Mouse (Mus musculus) midbrain, embryonic 16.5 days (tissue): ENCODE measurements around the gene Gm3336. TPM values are rescaled to one million over a fixed set of nuclear protein-coding genes. Genes with fewer than 3 reads are reported as not detected.
A peak's percentile ranks its signal among the peaks of the same experiment; 100 is the strongest.

Source experiments
- ATAC-seq: fragments of 200-750 bp; cut with Nextera tagmentation; 2 replicates; pipeline ENCODE4 v1.8.0; 2017; ENCODE audit warnings: moderate TSS enrichment
- H3K27ac ChIP-seq: fragments of 300-500 bp; sonication (generic); 2 replicates; pipeline ENCODE4 v1.5.1; 2014; ENCODE audit warnings: mild to moderate bottlenecking, low read length, mixed read lengths
- H3K27me3 ChIP-seq: fragments of 300-500 bp; sonication (generic); 2 replicates; pipeline ENCODE4 v1.6.1; 2014; ENCODE audit warnings: low read depth, low read length, mixed read lengths; ENCODE audit not compliant: control insufficient read depth, insufficient read depth
- H3K36me3 ChIP-seq: fragments of 300-500 bp; sonication (generic); 2 replicates; pipeline ENCODE4 v1.6.1; 2014; ENCODE audit warnings: mild to moderate bottlenecking, low read length, moderate library complexity, mixed read lengths; ENCODE audit not compliant: control insufficient read depth, insufficient read depth
- H3K4me1 ChIP-seq: fragments of 300-500 bp; sonication (generic); 2 replicates; pipeline ENCODE4 v1.6.1; 2014; ENCODE audit warnings: mild to moderate bottlenecking, low read length, mixed read lengths; ENCODE audit not compliant: control insufficient read depth, insufficient read depth
- H3K4me2 ChIP-seq: fragments of 300-500 bp; sonication (generic); 2 replicates; pipeline ENCODE4 v1.6.1; 2014; ENCODE audit warnings: mild to moderate bottlenecking, low read length, mixed read lengths
- H3K4me3 ChIP-seq: fragments of 300-500 bp; sonication (generic); 2 replicates; pipeline ENCODE4 v1.5.1; 2014; ENCODE audit warnings: low read depth, mild to moderate bottlenecking, low read length, moderate library complexity, mixed read lengths
- H3K9ac ChIP-seq: fragments of 300-500 bp; sonication (generic); 2 replicates; pipeline ENCODE4 v1.6.1; 2014; ENCODE audit warnings: low read depth, low read length, mixed read lengths
- H3K9me3 ChIP-seq: fragments of 300-500 bp; sonication (generic); replicated peaks from 2 replicates; pipeline ENCODE4 v1.6.1; 2014; ENCODE audit warnings: mild to moderate bottlenecking, low read length, mixed read lengths; ENCODE audit not compliant: control insufficient read depth, poor library complexity, severe bottlenecking
- WGBS: fragments of 180-500 bp; shearing (Covaris S2); extraction: QIAGEN DNeasy Blood & Tissue Kit; methylation state at CpG from one replicate; pipeline ENCODE4 v1.1.7; 2014; 5-methylcytosine and 5-hydroxymethylcytosine counted together
- polyA plus RNA-seq: library from polyadenylated mRNA; unstranded; fragments of >200 nt; fragmentation: Nextera tagmentation; extraction: Ambion mirVana; gene quantifications from 2 replicates; pipeline ENCODE4 v1.2.1, GENCODE M21; 2015

The Gm3336 gene
- not detected in 2 replicates for polyA plus RNA-seq

DNA sequence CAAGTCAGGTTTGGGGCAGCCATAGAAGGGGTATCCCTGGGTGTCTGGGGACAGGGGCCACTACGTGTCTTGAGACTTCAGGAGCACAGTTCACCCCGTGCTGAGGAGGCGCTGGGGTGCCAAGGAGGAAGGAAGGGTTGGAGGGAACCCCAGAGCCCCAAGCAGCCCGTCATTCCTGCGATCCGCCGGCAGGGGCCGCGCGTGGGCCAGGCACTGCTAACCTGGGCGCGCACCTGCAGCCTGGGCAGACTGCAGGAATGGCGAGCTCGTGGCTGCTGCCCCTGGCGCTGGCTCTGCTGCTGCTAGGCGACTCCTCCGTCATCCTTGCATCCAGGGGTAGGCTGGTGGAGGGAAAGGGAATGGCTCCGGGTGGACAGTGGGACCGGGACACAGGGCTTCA, at the start of gene Gm3336:
TSS of gene Gm3336 (plus strand) at position 247 of the 400 bp plus-strand sequence.
- no peak within 1 kb of the TSS for H3K27ac ChIP-seq
- no peak within 1 kb of the TSS for H3K4me3 ChIP-seq
- H3K4me1 ChIP-seq = no peaks in the 10 kb centered on the region
- 4% methylated on average over 19 of the region's 19 CpGs for WGBS
- ATAC-seq = 0 out of 2 replicates have a peak, but pooled peaks have one; percentile 13
- H3K4me2 ChIP-seq = no peak within 1 kb of the TSS
- H3K9me3 ChIP-seq = no peaks in the 10 kb centered on the region
- H3K27me3 ChIP-seq = no peaks in the 10 kb centered on the region
- no peaks in the 10 kb centered on the region for H3K36me3 ChIP-seq
- no peak within 1 kb of the TSS for H3K9ac ChIP-seq

DNA sequence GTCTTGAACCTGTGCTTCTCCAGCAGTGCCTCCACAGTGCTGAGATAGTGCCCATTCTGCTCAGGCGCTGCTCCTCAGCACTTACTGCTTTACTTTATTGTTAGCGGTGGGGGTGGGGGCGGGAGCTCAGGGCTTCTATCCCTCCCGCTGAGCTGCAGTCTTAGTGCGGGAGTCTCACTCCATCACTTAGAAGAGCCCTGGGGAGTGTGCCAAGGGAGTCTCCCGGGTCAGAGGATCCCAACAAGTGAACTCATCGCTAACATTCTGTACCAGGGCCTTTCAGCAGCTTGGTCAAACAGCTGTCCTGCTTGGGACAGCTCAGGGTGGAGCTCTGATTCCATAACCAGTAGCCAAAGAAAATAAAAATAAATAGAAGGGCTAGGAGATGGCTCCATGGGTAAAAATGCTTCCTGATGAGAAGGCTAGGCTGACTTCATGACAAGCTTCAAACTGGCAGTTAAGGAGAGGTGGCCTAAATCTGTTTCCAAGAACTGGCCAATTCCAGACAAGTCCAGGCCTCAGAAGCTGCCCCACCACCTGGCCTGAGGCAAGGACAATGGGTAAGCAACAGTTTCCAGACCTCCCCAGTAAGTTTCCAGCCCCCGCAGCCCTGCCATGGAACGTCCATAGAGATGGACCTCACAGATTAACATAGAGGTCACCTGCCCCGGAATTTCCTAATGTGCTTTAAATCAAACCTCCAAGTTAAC, 46.6 kb upstream of the Gm3336 start:
- 58% methylated on average over 10 of the region's 10 CpGs for WGBS
- Histone ChIP-seq H3K9ac (no peak overlapping the region), H3K27me3 (no peaks in the 10 kb centered on the region), H3K4me1 (peaks cover 9% of the 10 kb centered on the region), H3K4me2 (no peak overlapping the region), H3K9me3 (no peaks in the 10 kb centered on the region), H3K36me3 (no peaks in the 10 kb centered on the region), H3K27ac (peak overlapping the region; percentile 84; the same call in 1 of the 2 replicates), H3K4me3 (no peak overlapping the region)
- ATAC-seq = no peak

DNA sequence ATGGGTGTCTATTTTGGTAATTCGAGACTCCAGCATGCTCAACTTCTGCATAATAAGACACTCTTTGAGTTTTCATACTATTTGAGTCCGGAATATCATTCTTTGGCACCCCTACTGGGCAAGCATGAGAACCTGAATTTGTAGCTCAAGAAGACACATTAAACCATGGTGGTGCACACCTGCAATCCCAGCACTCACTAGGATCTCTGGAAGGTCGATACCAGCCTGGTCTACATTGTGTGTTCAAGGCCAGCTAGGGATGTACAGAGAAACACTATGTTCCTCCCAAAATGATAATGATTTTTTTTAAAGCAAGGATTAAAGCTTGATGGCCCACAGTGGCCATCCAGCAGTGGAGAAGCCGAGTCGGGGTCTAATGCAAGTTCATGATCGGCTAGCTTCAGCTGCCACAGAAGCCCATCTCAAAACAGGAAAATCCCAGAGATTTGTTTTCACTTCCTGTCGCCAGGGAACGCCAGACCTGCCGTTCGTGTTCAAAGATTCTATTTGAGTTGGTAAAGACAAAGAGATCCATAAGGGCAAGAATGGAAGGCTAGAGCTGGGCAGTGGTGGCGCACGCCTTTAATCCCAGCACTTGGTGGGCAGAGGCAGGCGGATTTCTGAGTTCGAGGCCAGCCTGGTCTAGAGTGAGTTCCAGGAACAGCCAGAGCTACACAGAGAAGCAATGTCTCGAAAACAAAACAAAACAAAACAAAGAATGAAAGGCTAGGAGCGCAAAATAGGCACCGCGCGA, 45.8 kb upstream of the Gm3336 start:
- peak; percentile 55; the same call in 1 of the 2 replicates for ATAC-seq
- peak overlapping the region; percentile 61 for H3K4me3 ChIP-seq
- peak overlapping the region; percentile 56 for H3K4me2 ChIP-seq
- H3K9me3 ChIP-seq = no peaks in the 10 kb centered on the region
- H3K27ac ChIP-seq = peak overlapping the region; percentile 84
- peaks cover 9% of the 10 kb centered on the region for H3K4me1 ChIP-seq
- WGBS = 37% methylated on average over 19 of the region's 19 CpGs
- no peaks in the 10 kb centered on the region for H3K36me3 ChIP-seq
- peak overlapping the region; percentile 54 for H3K9ac ChIP-seq
- H3K27me3 ChIP-seq = no peaks in the 10 kb centered on the region

GRCm38 (mm10) chr8:70673079-70673856, 45.1 kb upstream of the Gm3336 start, which contains the start of gene Lsm4:
Gene Lsm4 (plus strand): TSS chr8:70673248.
- Histone ChIP-seq H3K9ac (peak within 1 kb of the TSS; percentile 71), H3K4me3 (peak within 1 kb of the TSS; percentile 61), H3K9me3 (no peaks in the 10 kb centered on the region), H3K4me2 (peak within 1 kb of the TSS; percentile 63), H3K36me3 (peaks cover 2% of the 10 kb centered on the region; the same call in 1 of the 2 replicates), H3K27ac (peak within 1 kb of the TSS; percentile 95), H3K4me1 (peaks cover 9% of the 10 kb centered on the region), H3K27me3 (no peaks in the 10 kb centered on the region)
- peak; percentile 97 for ATAC-seq
- WGBS = under 1% methylated on average over 60 of the region's 60 CpGs

- Histone ChIP-seq H3K27ac (peak overlapping the region; percentile 95), H3K9ac (peak overlapping the region; percentile 71), H3K9me3 (no peaks in the 10 kb centered on the region), H3K27me3 (no peaks in the 10 kb centered on the region), H3K4me1 (peaks cover 9% of the 10 kb centered on the region), H3K4me3 (peak overlapping the region; percentile 61), H3K4me2 (peak overlapping the region; percentile 63), H3K36me3 (peaks cover 6% of the 10 kb centered on the region; the same call in 1 of the 2 replicates)
- WGBS = 89% methylated on average over 3 of the region's 3 CpGs
- peak; percentile 5; the same call in 1 of the 2 replicates for ATAC-seq
Measured at GRCm38 (mm10) chr8:70674109-70674508, 44.2 kb upstream of the Gm3336 start.

GRCm38 (mm10) chr8:70674716-70675115, 43.6 kb upstream of the Gm3336 start:
- WGBS = 88% methylated on average over 4 of the region's 4 CpGs
- Histone ChIP-seq H3K4me2 (no peak overlapping the region), H3K36me3 (peaks cover 6% of the 10 kb centered on the region; the same call in 1 of the 2 replicates), H3K27ac (no peak overlapping the region), H3K9ac (no peak overlapping the region), H3K4me3 (no peak overlapping the region), H3K9me3 (no peaks in the 10 kb centered on the region), H3K4me1 (peaks cover 9% of the 10 kb centered on the region), H3K27me3 (no peaks in the 10 kb centered on the region)
- no peak for ATAC-seq

GRCm38 (mm10) chr8:70675336-70675735, 43.0 kb upstream of the Gm3336 start:
- Histone ChIP-seq H3K4me2 (no peak overlapping the region), H3K36me3 (peaks cover 6% of the 10 kb centered on the region; the same call in 1 of the 2 replicates), H3K27me3 (no peaks in the 10 kb centered on the region), H3K27ac (no peak overlapping the region), H3K4me3 (no peak overlapping the region), H3K9me3 (no peaks in the 10 kb centered on the region), H3K4me1 (peaks cover 9% of the 10 kb centered on the region), H3K9ac (no peak overlapping the region)
- ATAC-seq = no peak
- 95% methylated on average over 1 of the region's 1 CpGs for WGBS

DNA sequence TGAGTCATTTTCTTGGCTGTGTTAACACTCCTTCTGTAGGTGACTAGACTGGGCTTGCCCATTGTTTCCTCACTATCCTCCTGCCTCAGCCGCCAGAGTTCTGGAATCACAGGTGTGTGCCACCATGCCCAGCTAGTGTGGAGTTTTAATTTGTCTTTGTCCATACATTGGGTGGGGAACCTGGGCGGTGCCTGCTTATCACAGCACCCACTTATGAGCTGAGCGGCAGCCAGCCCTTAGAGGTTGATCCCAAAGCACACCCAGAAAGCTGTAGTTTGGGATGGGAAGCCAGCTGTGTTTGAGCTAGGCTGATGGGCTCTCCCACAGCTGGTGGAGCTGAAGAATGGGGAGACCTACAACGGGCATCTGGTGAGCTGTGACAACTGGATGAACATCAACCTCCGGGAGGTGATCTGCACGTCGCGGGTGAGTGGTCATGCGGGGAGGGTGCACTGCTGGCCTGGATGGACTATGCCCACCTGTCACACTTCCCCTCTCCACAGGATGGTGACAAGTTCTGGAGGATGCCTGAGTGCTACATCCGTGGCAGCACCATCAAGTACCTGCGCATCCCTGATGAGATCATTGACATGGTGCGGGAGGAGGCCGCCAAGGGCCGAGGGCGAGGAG, 40.8 kb upstream of the Gm3336 start:
- no peak overlapping the region for H3K4me3 ChIP-seq
- H3K4me2 ChIP-seq = no peak overlapping the region
- WGBS = 93% methylated on average over 15 of the region's 15 CpGs
- H3K4me1 ChIP-seq = peaks cover 9% of the 10 kb centered on the region
- no peak overlapping the region for H3K9ac ChIP-seq
- no peak for ATAC-seq
- no peaks in the 10 kb centered on the region for H3K9me3 ChIP-seq
- no peak overlapping the region for H3K27ac ChIP-seq
- H3K27me3 ChIP-seq = no peaks in the 10 kb centered on the region
- peaks cover 6% of the 10 kb centered on the region; the same call in 1 of the 2 replicates for H3K36me3 ChIP-seq
